Mouse (Mus musculus): ENCODE measurements around the gene Col5a1. TPM values are rescaled to one million over a fixed set of nuclear protein-coding genes. Genes with fewer than 3 reads are reported as not detected.

Gene Col5a1
- polyA plus RNA-seq, 1 experiment from 2014 or later: 259 TPM

- Histone ChIP-seq H3K27me3 (no peaks in the 10 kb centered on the region), H3K9ac (no peak overlapping the region), H3K4me2 (no peak overlapping the region), H3K9me3 (no peaks in the 10 kb centered on the region), H3K4me3 (no peak overlapping the region), H3K27ac (peak overlapping the region; percentile 67; the same call in 1 of the 2 replicates), H3K36me3 (no peaks in the 10 kb centered on the region), H3K4me1 (peaks cover 39% of the 10 kb centered on the region)
- ATAC-seq (ENCODE audit: insufficient number of reproducible peaks, low FRiP score, low TSS enrichment, low read depth): no peak
- 70% methylated on average over 1 of the region's 1 CpGs for WGBS
These were observed 15.6 kb upstream of the Col5a1 start for GRCm38 (mm10) chr2:27870586-27870985.

- H3K36me3 ChIP-seq: no peaks in the 10 kb centered on the region
- 0 out of 2 replicates have a peak overlapping the region, but pooled peaks have one; percentile 33 for H3K27ac ChIP-seq
- no peak overlapping the region for H3K4me3 ChIP-seq
- 66% methylated on average over 4 of the region's 4 CpGs for WGBS
- ATAC-seq (ENCODE audit: insufficient number of reproducible peaks, low FRiP score, low TSS enrichment, low read depth): no peak
- no peaks in the 10 kb centered on the region for H3K27me3 ChIP-seq
- H3K9me3 ChIP-seq: no peaks in the 10 kb centered on the region
- peaks cover 41% of the 10 kb centered on the region for H3K4me1 ChIP-seq
- H3K9ac ChIP-seq: no peak overlapping the region
- H3K4me2 ChIP-seq: no peak overlapping the region
These were observed 15.2 kb upstream of the Col5a1 start for GRCm38 (mm10) chr2:27871056-27871455.

- H3K4me1 ChIP-seq: peaks cover 53% of the 10 kb centered on the region
- peak overlapping the region; percentile 66; the same call in 1 of the 2 replicates for H3K27ac ChIP-seq
- no peaks in the 10 kb centered on the region for H3K27me3 ChIP-seq
These were observed 13.9 kb upstream of the Col5a1 start for GRCm38 (mm10) chr2:27872276-27872675.

GRCm38 (mm10) chr2:27873030-27873429 is 13.2 kb upstream of the Col5a1 start:
- ATAC-seq (ENCODE audit: insufficient number of reproducible peaks, low FRiP score, low TSS enrichment, low read depth): no peak
- peak overlapping the region; percentile 66; the same call in 1 of the 2 replicates for H3K27ac ChIP-seq
- no peak overlapping the region for H3K9ac ChIP-seq
- H3K4me1 ChIP-seq: peaks cover 56% of the 10 kb centered on the region
- H3K4me2 ChIP-seq: no peak overlapping the region
- no peaks in the 10 kb centered on the region for H3K27me3 ChIP-seq
- no peak overlapping the region for H3K4me3 ChIP-seq
- 75% methylated on average over 5 of the region's 5 CpGs for WGBS
- H3K9me3 ChIP-seq: no peaks in the 10 kb centered on the region
- no peaks in the 10 kb centered on the region for H3K36me3 ChIP-seq

More at GRCm38 (mm10) chr2:27872276-27872675, 13.9 kb upstream of the Col5a1 start:
- Histone ChIP-seq H3K9me3 (no peaks in the 10 kb centered on the region), H3K9ac (no peak overlapping the region), H3K36me3 (no peaks in the 10 kb centered on the region), H3K4me2 (no peak overlapping the region), H3K4me3 (no peak overlapping the region)
- 40% methylated on average over 3 of the region's 3 CpGs for WGBS
- ATAC-seq (ENCODE audit: insufficient number of reproducible peaks, low FRiP score, low TSS enrichment, low read depth): no peak

- Histone ChIP-seq H3K4me2 (no peak overlapping the region), H3K4me1 (peaks cover 54% of the 10 kb centered on the region), H3K36me3 (no peaks in the 10 kb centered on the region), H3K9me3 (no peaks in the 10 kb centered on the region), H3K4me3 (no peak overlapping the region), H3K27ac (no peak overlapping the region), H3K9ac (no peak overlapping the region), H3K27me3 (no peaks in the 10 kb centered on the region)
- WGBS: 80% methylated on average over 3 of the region's 3 CpGs
- ATAC-seq (ENCODE audit: insufficient number of reproducible peaks, low FRiP score, low TSS enrichment, low read depth): no peak
These were observed 11.6 kb upstream of the Col5a1 start for GRCm38 (mm10) chr2:27874596-27874995.

- H3K27me3 ChIP-seq: no peaks in the 10 kb centered on the region
- no peaks in the 10 kb centered on the region for H3K36me3 ChIP-seq
- 70% methylated on average over 5 of the region's 5 CpGs for WGBS
- peaks cover 47% of the 10 kb centered on the region for H3K4me1 ChIP-seq
- H3K9me3 ChIP-seq: no peaks in the 10 kb centered on the region
- no peak overlapping the region for H3K4me3 ChIP-seq
- no peak overlapping the region for H3K4me2 ChIP-seq
- H3K27ac ChIP-seq: no peak overlapping the region
- ATAC-seq (ENCODE audit: insufficient number of reproducible peaks, low FRiP score, low TSS enrichment, low read depth): no peak
- H3K9ac ChIP-seq: no peak overlapping the region
These were observed 11.0 kb upstream of the Col5a1 start for GRCm38 (mm10) chr2:27875231-27875630.

GRCm38 (mm10) chr2:27875786-27876185 is 10.4 kb upstream of the Col5a1 start:
- ATAC-seq (ENCODE audit: insufficient number of reproducible peaks, low FRiP score, low TSS enrichment, low read depth): no peak
- WGBS: 63% methylated on average over 5 of the region's 5 CpGs
- no peaks in the 10 kb centered on the region for H3K9me3 ChIP-seq
- H3K9ac ChIP-seq: no peak overlapping the region
- H3K4me2 ChIP-seq: no peak overlapping the region
- H3K36me3 ChIP-seq: no peaks in the 10 kb centered on the region
- H3K4me3 ChIP-seq: no peak overlapping the region
- no peaks in the 10 kb centered on the region for H3K27me3 ChIP-seq
- H3K4me1 ChIP-seq: peaks cover 46% of the 10 kb centered on the region
- H3K27ac ChIP-seq: no peak overlapping the region

GRCm38 (mm10) chr2:27876724-27877504 is 9.3 kb upstream of the Col5a1 start:
- ATAC-seq (ENCODE audit: insufficient number of reproducible peaks, low FRiP score, low TSS enrichment, low read depth): no peak
- H3K27me3 ChIP-seq: no peaks in the 10 kb centered on the region
- no peaks in the 10 kb centered on the region for H3K9me3 ChIP-seq
- no peak overlapping the region for H3K4me2 ChIP-seq
- H3K9ac ChIP-seq: no peak overlapping the region
- H3K4me3 ChIP-seq: no peak overlapping the region
- H3K36me3 ChIP-seq: no peaks in the 10 kb centered on the region
- peak overlapping the region; percentile 77 for H3K27ac ChIP-seq
- peaks cover 47% of the 10 kb centered on the region for H3K4me1 ChIP-seq
- 64% methylated on average over 13 of the region's 13 CpGs for WGBS

GRCm38 (mm10) chr2:27878066-27878465 is 8.2 kb upstream of the Col5a1 start:
- Histone ChIP-seq H3K27me3 (no peaks in the 10 kb centered on the region), H3K9ac (no peak overlapping the region), H3K4me1 (peaks cover 37% of the 10 kb centered on the region), H3K4me3 (no peak overlapping the region), H3K27ac (no peak overlapping the region), H3K4me2 (no peak overlapping the region), H3K9me3 (no peaks in the 10 kb centered on the region), H3K36me3 (no peaks in the 10 kb centered on the region)
- 73% methylated on average over 5 of the region's 5 CpGs for WGBS
- no peak for ATAC-seq (ENCODE audit: insufficient number of reproducible peaks, low FRiP score, low TSS enrichment, low read depth)

- Histone ChIP-seq H3K9ac (no peak overlapping the region), H3K4me1 (peaks cover 47% of the 10 kb centered on the region), H3K4me2 (no peak overlapping the region), H3K4me3 (no peak overlapping the region), H3K36me3 (no peaks in the 10 kb centered on the region), H3K27ac (0 out of 2 replicates have a peak overlapping the region, but pooled peaks have one; percentile 17), H3K27me3 (no peaks in the 10 kb centered on the region), H3K9me3 (no peaks in the 10 kb centered on the region)
- WGBS: 56% methylated on average over 7 of the region's 7 CpGs
- no peak for ATAC-seq (ENCODE audit: insufficient number of reproducible peaks, low FRiP score, low TSS enrichment, low read depth)
These were observed 2.9 kb upstream of the Col5a1 start for GRCm38 (mm10) chr2:27883276-27883675.

GRCm38 (mm10) chr2:27885456-27886147 is 623 bp upstream of the Col5a1 start:
- no peaks in the 10 kb centered on the region for H3K9me3 ChIP-seq
- H3K27ac ChIP-seq: peak overlapping the region; percentile 98
- peak overlapping the region; percentile 72 for H3K4me3 ChIP-seq
- peak overlapping the region; percentile 94 for H3K9ac ChIP-seq
- no peaks in the 10 kb centered on the region for H3K36me3 ChIP-seq
- peak; percentile 77 for ATAC-seq (ENCODE audit: insufficient number of reproducible peaks, low FRiP score, low TSS enrichment, low read depth)
- H3K4me1 ChIP-seq: peaks cover 64% of the 10 kb centered on the region
- H3K4me2 ChIP-seq: peak overlapping the region; percentile 80
- no peaks in the 10 kb centered on the region for H3K27me3 ChIP-seq
- 10% methylated on average over 12 of the region's 12 CpGs for WGBS

All from limb, embryonic 15.5 days (tissue).